Mouse (Mus musculus) induced T-regulatory cell, adult 2 months (primary cell): ENCODE data around the gene Dop1a.
A peak's percentile ranks its signal among the peaks of the same experiment; 100 is the strongest.

Experiments
- DNase-seq: peaks from one replicate; pipeline ENCODE4 v3.0.0-alpha.2; 2012; ENCODE audit warnings: low read depth

The Dop1a gene

GRCm38 (mm10) chr9:86466990-86467870 lies at the start of gene Dop1a:
Gene Dop1a, plus strand, starts transcription at chr9:86467154.
- DNase-seq: peak; percentile 94

DNA sequence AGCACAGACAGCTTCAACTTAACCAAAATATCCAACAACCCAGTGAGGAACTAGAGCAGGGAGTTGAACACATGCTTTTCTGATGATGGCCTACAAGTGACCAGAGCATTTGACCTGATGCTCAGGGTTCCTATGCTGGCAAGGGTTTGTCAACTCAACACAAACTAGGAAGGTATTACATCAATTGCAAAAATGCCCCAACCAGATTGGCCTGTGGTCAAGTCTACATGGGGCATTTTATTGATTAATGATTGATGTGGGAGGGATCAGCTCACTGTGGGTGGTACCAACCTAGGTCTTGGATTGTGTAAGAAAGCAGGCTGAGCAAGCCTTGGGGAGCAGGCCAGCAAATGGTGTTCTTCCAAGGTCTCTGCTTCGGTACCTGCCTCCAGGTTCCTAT lies 49.0 kb upstream of the Dop1a start:
- no peak for DNase-seq

DNA sequence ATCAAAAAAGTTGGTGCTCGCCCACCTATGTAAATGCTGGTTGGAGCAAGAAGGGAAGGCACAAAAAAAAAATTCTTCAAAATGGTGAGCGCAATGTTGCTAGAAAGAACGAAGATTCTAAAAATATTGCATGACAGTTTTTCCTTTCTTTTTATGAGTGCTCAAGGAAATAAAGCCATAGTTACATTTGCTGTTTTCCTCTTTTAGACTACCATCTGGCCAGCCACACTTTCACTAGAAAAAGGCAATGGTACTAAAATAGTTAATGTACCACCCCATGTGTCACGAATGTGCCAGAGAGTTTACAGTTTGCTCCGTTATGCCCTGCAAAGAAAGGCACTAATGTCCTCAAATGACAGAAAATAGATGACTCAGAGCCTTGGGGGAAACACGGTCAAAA lies 47.6 kb upstream of the Dop1a start:
- DNase-seq: no peak

GRCm38 (mm10) chr9:86423331-86423730 lies 43.6 kb upstream of the Dop1a start:
- DNase-seq: no peak

- DNase-seq: no peak
Observed at GRCm38 (mm10) chr9:86435510-86435909, 31.4 kb upstream of the Dop1a start.

- DNase-seq: no peak
Observed at GRCm38 (mm10) chr9:86436608-86437007, 30.3 kb upstream of the Dop1a start.

DNA sequence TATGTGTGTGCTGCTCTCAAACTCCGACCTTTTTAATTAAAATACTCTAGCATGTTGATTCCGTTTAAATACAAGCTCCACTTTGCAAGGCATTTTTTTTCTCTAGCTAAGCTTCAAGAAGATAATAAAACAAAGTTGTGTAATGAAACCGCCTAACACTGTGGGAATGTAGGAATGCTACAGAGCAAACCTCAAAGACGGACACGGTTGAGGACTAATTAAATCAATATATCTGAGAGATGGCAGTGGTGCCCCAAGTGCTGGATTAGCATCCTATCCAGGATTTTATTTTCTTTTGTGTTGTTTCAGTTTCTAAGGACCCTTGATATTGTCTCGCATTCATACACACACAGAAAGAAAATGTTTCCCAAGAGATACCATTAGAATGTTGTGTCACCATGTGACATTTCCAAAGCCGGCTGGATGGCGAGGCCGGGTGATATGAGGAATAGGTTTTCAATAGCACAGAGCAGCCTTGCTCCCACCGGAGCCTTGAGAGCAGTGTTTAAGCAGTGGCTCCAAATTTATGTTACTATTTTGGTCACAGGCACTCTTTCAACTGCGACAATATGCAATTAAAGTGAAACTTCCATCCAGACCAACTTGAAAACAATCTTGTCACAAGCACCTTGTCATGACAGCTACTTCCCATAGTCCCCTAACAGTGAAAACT lies 28.5 kb upstream of the Dop1a start:
- no peak for DNase-seq

GRCm38 (mm10) chr9:86442248-86442647 lies 24.7 kb upstream of the Dop1a start:
- no peak for DNase-seq

GRCm38 (mm10) chr9:86446847-86447246 lies 20.1 kb upstream of the Dop1a start:
- no peak for DNase-seq

DNA sequence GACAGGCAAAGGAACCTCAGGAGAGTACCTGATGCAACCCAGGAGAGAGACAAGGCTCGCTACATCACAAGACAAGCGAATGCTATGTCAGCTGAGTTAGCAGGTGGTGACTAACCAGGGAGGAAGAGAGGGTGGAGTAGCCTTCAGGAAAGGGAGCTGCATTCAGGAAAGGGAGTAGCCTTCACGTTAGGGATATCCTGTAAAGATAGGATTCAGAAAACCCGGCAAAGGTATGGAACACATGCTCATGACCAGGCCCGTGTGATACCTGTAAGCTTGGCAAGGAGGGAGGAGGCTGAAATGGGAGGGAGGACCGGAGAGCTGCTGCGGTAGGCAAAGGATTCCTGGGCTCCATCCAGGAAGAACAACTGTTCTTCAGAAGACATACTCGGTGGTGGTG lies 19.5 kb upstream of the Dop1a start:
- DNase-seq: no peak

- peak; percentile 77 for DNase-seq
Observed at GRCm38 (mm10) chr9:86449581-86449980, 17.4 kb upstream of the Dop1a start.

- DNase-seq: no peak
Observed at GRCm38 (mm10) chr9:86451094-86451493, 15.9 kb upstream of the Dop1a start.

- peak; percentile 69 for DNase-seq
Observed at GRCm38 (mm10) chr9:86451617-86452016, 15.3 kb upstream of the Dop1a start.

DNA sequence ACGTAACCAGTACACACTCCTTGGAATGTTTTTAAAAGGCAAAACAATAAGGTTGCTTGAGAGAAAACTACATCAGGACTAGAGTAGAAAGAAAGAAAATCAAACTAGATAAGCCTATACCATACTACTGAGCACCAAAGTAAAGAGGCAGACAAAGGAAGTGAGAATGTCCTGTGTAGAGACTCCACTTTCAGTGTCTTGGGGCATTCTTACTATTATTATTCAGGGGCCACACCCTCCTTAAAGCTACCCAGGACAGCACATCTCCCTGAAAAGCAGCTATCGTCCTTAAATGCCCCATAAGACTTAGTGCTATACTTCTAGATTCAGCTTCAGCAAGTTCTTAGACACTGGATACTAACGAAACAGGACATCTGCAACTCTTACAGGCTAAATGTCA lies 13.3 kb upstream of the Dop1a start:
- DNase-seq: no peak

DNA sequence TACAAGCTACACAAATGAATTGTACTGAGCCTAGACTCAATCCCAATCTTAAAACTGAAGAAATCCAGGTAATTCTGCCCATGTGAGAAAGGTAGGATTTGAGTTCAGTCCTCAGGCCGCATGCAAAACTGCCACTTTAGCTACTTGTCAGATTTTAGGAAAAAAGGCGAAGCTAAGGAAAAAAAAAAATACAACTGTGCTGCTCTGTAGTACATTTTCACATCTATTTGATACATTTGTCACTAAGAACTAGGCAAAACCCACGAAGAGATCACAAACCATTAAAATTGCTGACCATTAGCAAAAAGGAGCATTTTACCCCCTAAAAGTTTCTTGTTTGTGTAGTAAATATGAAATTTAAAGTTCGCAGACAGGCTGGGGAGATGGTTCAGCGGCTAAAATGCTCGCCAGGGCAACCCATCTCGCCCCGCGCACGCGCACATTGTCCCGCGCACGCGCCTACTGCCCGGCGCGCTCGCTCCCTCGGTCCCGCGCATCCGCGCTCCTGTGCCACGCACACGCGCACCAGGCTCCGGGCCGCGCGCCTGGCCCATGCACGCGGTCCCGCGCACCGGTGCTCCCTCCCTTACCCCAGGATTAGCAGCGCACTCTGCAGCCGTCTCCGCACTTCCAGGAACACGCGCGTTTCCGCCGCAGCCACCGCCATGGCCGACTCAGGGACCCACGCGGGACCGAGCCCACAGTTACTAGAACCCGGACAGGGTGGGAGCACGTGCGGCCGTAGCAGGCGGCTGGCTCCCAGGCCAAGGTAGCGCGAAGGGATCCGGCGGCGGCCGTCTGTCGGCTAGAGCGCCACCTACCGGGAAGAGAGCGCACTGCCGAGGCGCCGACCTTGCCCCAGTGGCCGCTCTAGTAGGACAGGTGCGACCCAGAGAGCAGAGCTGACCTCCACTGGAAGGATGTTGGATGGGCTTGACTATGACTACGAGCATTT lies 2.5 kb upstream of the Dop1a start, which contains the start of gene Ube2cbp:
TSS of gene Ube2cbp (minus strand) at position 800 of the 955 bp plus-strand sequence.
- DNase-seq: peak; percentile 89

DNA sequence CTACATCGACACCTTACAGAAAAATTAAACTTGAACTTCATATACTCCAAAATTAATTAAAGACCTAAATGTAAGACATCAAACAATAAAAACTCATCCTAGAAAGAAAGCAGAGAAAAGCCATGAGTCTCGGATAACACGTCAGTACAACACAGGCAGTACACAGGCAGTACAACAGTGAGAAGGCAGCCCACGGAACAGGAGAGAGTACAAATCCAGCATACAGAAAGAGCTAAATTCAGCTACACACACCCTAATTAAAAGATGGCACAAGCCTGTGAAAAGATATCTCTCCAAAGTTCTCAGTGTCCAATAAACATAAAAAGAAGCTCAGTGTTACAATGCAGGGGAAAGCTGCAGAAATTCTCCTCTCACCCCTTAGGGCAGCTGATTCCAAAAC lies 9.0 kb downstream of the Dop1a start:
- DNase-seq: no peak

- no peak for DNase-seq
Observed at GRCm38 (mm10) chr9:86476763-86477162, 9.8 kb downstream of the Dop1a start.

DNA sequence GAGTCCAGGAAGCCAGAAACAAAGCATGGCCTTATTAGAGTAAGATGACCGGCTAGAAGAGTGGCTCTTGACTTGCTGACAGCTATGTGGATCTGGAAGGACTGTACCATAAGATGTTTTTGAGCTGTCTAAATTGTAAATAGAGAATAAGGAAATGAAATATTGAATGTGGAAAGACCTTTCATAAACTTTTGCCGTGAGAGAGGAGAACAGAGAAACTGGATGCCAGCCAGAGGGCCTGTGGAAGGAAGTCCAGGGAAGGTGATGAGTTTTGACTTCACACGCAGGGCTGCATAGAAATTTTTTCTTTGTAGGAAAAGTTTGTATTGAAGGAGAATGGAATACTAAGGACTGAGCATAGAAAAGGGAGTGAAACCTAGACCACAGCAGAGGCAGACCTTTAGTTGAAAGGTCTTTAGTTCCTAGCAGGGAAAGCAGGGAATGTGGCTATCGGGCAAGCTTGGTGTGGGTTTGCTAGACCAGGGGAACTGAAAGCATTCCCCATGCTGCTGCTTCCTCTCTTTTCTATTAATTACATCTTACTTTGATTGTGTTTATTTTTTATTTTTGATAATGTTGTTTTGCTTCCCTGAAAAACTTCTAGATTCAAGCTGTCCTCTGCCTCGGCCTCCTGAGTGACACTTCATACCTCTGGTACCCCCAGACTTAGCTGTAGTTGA lies 11.6 kb downstream of the Dop1a start:
- DNase-seq: no peak

DNA sequence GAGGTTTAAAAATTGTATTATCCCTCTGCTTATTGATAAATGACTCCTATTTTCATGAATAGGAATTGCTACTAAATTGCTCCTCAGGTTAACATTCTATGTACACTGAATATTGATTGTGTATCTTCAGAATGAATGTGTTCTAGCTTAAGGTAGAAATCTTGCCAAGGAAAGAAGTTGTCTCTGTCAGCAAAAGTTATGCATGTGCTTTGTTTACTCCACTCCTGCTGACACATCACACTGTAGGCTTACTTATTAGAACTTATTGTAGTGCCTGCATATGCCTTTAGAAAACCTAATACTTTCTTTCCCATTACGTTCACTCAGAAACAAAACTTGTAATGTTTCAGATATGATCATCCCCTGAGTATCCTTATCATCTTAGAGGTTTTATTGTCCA lies 15.3 kb downstream of the Dop1a start:
- no peak for DNase-seq

- DNase-seq: no peak
Observed at GRCm38 (mm10) chr9:86491740-86492139, 24.8 kb downstream of the Dop1a start.

GRCm38 (mm10) chr9:86496261-86496660 lies 29.3 kb downstream of the Dop1a start:
- DNase-seq: no peak

DNA sequence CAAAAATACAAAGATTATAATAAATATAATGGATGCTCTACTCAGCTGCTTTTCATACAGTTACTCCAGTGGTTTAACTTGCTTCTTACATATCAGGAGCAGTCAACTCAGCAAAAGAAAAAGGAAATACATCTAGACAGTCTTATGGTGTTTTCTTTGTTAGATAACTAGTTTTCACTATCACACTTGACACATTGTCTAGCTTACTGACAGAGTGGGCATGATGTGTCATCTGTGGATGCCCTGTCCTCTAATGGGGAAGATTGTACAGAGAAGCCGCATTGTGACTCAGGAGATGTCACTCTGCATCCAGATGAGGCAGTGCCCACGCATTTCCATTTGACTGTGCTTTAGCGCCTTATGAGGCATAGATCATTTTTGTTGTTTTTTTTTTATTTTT lies 32.1 kb downstream of the Dop1a start:
- DNase-seq: no peak
